Mouse (Mus musculus): ENCODE results near the gene Rpl27a.

Rpl27a gene

DNA sequence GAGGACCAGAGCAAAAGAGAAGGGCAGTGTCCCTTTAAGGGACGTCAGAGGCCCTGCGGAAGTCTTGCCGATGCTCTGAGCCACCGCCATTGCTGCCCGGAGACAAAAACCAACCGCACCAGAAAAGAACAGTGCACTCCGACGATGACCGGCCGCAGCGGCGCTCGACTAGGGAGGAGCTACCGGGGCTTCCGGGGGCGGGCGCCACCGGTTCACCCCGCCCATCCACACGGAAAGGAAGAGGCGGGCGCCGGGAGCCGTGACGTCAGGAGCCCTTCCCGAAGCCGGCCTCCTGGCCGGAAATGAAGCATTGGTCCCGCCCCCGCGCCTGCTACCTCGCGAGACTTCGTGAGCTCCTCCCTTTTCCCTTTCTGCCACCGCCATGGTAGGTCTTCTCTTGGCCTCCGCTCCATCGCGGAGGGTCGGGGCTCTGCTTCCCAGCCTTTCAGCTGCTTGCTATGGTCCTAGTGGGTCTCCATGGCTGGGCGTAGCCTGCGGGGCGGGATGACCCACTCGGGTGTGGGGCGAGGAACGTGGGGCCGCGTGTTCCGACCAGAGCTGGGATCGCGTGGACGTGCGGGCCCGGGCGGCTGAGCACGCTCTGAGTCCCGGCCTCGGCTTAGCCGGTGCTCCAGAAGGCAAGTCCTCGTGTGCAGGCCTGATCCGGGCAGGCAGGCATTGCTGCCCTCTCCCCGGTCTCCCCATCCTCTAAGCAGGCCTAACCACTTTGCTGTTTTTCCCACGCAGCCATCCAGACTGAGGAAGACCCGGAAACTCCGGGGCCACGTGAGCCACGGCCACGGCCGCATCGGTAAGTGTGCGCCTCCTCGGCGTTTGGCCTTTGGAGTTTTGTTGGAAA lies at the start of gene Rpl27a:
TSS of gene Rpl27a (plus strand) at position 310 of the 859 bp plus-strand sequence.
- DNase-seq (ENCODE audit: low read depth, low spot score) = peak; percentile 85

DNA sequence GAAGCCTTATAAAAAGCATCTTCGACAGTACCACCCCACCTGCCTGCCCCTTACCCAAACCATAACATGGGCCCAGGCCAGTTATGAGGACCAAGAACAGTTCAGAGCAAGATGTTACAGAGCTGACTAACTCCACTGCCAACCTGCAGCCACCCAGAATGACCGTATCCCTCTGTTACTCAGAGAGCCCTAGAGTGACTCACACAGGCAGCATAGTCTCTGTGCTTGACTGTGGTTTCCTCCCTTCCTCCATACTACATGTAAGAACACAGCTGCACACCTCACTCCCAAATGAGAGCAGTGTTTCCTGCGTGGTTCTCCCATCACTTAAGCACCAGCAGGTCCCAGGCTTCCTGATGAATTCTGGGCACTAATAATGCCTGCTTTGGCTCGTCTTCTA lies 48.2 kb upstream of the Rpl27a start:
- no peak for DNase-seq (ENCODE audit: low read depth, low spot score)

GRCm38 (mm10) chr7:109477926-109478325 lies 41.0 kb upstream of the Rpl27a start:
- DNase-seq (ENCODE audit: low read depth, low spot score) = no peak

DNA sequence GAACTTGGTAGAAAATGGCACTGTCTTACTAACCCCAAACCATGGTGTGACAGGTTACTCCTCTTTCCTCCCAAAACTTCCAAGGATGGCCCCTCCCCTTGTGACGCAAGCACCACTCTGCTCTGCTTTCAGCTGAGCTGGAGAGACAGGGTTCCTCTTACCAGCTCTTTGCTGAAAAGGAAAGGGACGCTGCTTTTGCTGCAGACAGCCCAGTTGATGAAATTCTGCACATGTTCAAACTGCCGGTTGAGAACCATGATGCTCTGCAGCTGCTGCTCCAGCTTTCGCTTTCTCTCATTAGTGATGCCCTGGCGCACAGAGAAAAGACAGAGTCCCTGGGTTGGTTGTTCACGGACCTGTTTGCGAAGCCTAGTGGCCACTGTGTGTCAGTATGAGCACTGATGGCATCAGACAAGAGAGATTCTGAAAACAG lies 38.2 kb upstream of the Rpl27a start:
- no peak for DNase-seq (ENCODE audit: low read depth, low spot score)

DNA sequence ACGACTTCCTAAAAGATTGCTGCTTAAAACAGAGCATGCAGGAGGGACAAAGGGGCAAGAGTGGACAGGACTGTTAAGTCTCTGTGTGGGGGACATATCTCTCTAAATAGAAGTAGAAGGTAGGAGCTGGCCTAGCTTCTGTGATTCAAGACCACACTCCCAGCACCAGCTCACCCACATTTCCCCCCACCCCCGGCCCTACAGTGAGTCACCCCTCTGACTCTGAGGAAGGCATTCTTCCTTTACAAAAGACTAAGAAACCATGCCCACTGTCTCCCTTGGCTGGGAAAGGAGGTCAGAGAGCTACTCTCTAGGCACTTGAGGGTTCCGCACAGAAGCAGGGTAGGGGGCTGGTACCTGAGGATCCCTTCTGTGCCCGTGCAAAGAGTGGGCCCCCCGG lies 34.7 kb upstream of the Rpl27a start:
- no peak for DNase-seq (ENCODE audit: low read depth, low spot score)

DNA sequence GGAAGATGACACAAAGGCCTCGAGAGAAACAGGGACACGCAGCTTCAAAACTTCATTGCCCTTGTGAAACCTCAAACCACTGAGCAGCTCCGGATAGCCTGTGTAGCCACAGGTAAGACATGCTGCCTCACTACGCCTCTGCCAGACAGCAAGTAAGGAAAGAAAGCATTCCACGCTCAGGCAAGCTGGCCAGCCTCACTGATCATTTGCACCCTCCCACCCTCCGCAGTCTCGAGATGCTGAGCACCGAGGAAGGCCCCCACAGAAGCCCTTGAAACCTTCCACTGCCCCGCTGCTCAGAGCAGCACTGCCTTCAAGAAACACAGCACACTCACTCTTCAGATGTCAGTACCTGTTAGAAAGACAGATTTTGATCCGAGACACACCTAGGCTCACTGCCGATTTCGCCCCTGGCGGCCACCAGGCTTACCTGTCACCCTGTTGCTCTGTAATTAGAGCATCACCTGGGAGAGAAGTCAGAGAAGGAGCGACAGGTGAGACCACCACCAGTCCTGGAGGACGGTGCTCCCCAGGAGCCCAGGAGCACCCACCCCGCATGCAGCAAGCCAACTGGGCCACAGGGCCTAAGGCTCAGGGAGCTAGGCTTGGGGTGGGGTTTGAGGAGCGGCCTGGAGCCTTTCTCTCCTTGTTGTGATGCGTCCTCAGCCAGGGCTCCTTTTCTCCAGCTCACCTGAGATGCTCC lies 26.2 kb upstream of the Rpl27a start:
- no peak for DNase-seq (ENCODE audit: low read depth, low spot score)

GRCm38 (mm10) chr7:109493319-109494316 lies 25.3 kb upstream of the Rpl27a start:
- no peak for DNase-seq (ENCODE audit: low read depth, low spot score)

- no peak for DNase-seq (ENCODE audit: low read depth, low spot score)
Observed at GRCm38 (mm10) chr7:109497507-109497906, 21.4 kb upstream of the Rpl27a start.

DNA sequence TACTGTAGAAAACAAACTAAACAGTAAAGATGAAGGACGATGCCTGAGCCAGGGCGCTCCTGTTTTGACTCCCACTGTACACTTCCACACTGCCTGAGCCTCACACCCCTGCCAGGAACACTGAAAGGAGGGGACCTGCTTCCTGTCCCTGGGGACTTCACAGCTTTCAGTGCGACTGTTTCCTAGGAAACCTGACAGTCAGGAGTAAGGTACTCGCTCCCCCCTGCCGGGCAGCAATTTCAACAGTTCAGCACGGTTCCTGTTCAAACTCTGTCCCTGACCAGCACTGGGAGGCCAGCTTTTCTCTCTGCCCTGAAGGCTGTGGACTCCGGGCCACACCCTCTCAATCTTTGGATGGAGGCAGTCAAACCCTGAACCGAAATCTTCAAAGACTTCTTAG lies 11.8 kb upstream of the Rpl27a start:
- no peak for DNase-seq (ENCODE audit: low read depth, low spot score)

DNA sequence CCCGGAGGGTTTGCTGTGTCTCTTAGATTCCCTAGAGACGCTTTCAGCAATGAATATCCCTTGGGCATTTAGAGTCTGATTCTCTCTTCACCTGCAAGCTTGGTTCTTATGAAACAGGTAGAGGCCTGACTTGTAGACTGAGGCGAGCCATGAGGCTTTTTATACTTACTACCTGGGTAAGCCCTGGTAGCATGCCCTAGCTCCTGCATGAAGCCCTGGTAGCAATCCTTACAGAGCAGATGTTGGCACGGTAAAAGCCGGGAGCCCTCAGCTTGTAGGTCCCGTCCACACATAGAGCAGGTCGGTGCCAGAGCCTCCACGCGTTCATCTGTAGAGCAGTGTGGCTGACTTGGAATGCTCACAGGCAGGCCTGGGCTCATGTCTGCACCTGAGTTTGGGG lies 11.4 kb upstream of the Rpl27a start:
- no peak for DNase-seq (ENCODE audit: low read depth, low spot score)

DNA sequence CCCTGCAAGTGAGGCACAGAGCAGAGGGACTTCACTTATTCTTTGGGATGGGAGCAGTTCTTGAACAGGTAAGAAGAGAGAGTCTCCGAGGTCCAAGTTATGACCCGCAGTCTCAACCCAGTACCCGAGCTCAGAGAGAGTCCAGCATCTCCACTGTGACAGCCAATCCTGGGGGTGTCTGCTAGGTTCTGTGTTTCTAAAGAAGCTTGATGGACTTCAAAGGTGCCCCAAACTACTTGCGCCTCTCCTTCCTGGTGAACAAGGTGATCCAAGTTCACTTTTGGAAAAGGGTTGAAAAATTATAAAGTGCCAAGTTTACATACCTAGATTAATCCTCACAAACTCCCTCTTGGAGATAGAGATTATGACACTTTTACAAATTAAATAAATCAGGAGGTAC lies 10.9 kb upstream of the Rpl27a start, which contains the start of gene Trim66:
TSS of gene Trim66 (minus strand) at position 101 of the 400 bp plus-strand sequence.
- no peak for DNase-seq (ENCODE audit: low read depth, low spot score)

GRCm38 (mm10) chr7:109510799-109511198 lies 8.1 kb upstream of the Rpl27a start:
- no peak for DNase-seq (ENCODE audit: low read depth, low spot score)

DNA sequence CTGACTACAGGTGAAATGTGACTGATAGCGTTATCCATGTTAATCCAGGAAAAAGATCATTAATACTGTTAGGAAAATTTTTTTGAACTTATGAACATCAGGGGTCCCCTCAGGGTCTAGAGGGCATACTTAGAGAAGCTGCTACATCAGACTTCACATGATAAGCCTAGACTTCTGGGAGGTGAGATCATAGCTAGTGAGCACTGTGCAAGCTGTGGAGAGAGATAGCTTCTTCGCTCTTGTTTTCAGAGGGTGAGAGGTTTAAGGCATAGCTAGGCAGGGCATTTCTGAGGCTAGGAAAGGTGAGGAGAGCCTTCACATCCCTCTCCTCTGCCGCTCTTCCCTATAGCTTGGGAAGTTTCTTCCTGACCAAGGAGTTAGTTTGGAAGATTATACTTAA lies 7.1 kb upstream of the Rpl27a start:
- no peak for DNase-seq (ENCODE audit: low read depth, low spot score)

DNA sequence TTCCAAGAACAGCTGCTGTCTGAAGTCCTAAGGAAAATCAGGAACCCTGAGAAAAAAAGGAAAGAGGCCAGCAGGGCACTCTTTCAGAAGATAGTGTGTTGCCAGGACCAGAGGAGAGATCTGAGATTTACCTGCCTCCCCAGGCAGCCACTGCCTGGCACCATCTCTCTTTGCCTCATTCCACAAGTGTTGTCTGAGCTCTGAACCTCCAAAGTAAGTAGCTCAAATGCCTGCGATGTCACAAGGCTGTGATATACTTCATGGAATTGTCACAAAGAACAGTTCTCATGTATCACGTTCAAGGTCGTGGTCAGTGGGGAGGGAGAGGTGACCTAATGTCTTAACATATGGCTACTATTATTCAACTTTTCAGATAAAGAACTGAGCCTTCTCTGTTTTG lies 2.4 kb upstream of the Rpl27a start:
- no peak for DNase-seq (ENCODE audit: low read depth, low spot score)

DNA sequence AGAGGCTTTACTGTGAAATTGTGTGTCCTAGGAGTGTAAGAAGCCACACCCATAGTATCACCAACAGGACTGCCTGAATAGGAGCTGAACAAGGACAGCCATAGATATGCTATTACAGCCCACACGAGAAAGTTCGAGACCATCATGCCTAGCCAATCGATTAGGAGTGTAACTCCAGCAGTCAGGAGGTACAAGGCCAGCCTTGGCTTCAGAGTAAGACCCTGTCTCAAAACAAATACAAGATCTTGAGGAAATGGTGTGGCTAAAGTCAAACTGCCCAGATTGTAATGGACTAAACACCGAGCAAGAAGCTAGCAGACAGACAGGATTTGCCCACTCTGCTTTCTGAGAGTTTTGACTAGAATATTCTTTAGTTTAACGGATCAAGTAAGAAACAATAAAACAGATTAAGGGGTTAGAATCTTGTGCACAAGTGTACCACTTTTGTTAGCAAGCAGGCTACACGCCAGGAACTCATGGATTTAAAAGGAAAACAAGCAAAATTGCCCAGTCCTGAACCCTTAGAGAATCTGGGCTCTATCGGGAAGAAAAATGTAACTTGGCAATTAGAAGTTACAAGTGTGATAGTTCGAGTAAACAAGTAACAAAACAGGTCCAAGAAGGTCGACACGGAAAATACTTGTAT lies 788 bp upstream of the Rpl27a start:
- no peak for DNase-seq (ENCODE audit: low read depth, low spot score)

GRCm38 (mm10) chr7:109519936-109520335 lies 989 bp downstream of the Rpl27a start:
- no peak for DNase-seq (ENCODE audit: low read depth, low spot score)

- DNase-seq (ENCODE audit: low read depth, low spot score) = no peak
Observed at GRCm38 (mm10) chr7:109522084-109522483, 3.1 kb downstream of the Rpl27a start.

- no peak for DNase-seq (ENCODE audit: low read depth, low spot score)
Observed at GRCm38 (mm10) chr7:109523304-109523703, 4.4 kb downstream of the Rpl27a start.

- no peak for DNase-seq (ENCODE audit: low read depth, low spot score)
Observed at GRCm38 (mm10) chr7:109523741-109524441, 4.9 kb downstream of the Rpl27a start.

GRCm38 (mm10) chr7:109524442-109524744 lies 5.4 kb downstream of the Rpl27a start:
- no peak for DNase-seq (ENCODE audit: low read depth, low spot score)

DNA sequence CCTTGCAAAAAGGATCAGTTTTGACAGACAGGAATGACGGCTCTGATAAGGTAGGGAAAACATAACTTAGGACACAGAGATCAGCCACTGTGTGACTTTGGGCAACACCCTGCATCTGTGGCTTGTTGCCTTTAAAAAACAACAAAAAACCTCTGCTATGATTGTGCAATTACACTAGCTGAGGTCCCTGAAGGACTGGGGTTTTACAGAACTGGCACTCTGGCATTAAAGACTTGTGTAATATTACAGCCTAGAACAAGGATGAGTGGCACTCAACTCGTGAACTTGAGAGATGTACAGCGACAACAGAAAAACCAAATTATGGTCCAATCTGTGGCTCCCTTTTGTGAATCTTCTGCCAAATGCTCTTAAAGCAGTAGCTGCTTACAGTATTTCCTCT lies 5.8 kb downstream of the Rpl27a start:
- DNase-seq (ENCODE audit: low read depth, low spot score) = no peak
